Mouse (Mus musculus) kidney, adult 2 months (tissue): ENCODE results near the gene Cyp4f39.

Experiments used
- CTCF ChIP-seq: fragments of 200-500 bp; conservative IDR thresholded peaks from 2 replicates; pipeline ENCODE4 v1.5.1; 2011; ENCODE audit warnings: low read depth, mild to moderate bottlenecking, control low read depth, low read length, moderate library complexity, mixed read lengths; ENCODE audit not compliant: insufficient read depth, insufficient read length
- POLR2A ChIP-seq: fragments of 200-500 bp; IDR thresholded peaks from one replicate; pipeline ENCODE4 v1.6.1; 2011; ENCODE audit warnings: low read depth, low read length, control low read depth

DNA sequence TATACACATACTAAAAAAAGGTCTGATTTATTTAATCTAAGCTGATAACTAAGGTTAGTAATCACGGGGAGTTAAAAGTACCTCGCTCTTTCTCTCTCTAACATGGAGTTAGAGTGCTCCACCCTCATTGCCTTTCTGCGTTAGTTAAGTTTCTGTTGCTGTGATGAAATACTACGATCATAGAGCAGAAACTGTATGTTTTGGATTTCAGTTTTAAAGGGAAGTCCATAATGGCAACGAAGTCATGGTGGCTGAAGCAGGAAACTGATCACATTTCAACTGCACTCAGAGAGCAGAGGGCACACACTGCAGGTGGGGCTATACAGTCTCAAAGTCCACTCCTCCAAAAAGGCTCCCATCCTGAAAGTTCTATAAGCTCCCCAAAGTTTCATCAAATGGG is 70.3 kb downstream of the Cyp4f39 start:
- TF ChIP-seq CTCF: no peak
- no peak for TF ChIP-seq POLR2A
